Mouse (Mus musculus): ENCODE measurements around the gene Entpd7. TPM values are rescaled to one million over a fixed set of nuclear protein-coding genes. Genes with fewer than 3 reads are reported as not detected.

Entpd7 gene
- polyA plus RNA-seq, 1 experiment from 2014 or later, result 9.5 TPM

DNA sequence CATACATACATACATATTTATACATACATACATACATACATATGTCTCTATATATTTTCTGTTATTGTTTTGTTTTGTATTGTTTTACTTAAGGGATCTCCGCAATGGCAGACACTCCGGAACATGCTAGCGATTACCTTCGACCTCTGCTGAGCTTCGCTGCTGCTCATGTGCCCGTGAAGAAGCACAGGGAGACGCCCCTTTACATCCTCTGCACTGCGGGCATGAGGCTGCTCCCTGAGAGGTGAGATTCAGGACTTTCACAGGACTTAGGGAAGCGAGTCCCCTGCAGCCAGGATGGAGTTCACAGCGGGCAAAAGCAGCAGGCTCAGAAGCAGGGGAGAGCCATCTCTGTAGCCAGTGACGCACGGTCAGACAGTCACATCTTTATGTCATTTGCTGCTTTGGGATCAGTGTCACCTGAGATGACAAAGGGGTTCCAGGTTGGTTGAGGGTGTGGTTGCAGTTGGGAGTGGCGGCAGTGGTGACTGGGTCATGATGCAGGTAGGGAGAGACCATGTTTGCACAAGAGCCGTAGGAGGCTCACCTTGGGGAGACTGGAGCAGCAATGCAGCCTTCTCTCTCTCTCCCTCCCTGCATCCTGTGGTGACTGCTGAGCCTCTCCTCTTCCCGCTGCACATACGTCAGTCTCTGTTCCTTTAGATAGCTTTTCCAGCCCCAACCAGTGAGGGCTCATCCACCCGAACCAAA lies 15.5 kb downstream of the Entpd7 start:
- no peaks in the 10 kb centered on the region for H3K27me3 ChIP-seq (replicated peaks)
- H3K4me3 ChIP-seq (replicated peaks), result no peak overlapping the region
- H3K27ac ChIP-seq (replicated peaks), result no peak overlapping the region
- no peak overlapping the region for H3K9ac ChIP-seq (replicated peaks)
- peaks cover 59% of the 10 kb centered on the region for H3K36me3 ChIP-seq
- ATAC-seq (ENCODE audit: low FRiP score), result no peak
- H3K4me2 ChIP-seq, result no peak overlapping the region
- H3K4me1 ChIP-seq, result no peaks in the 10 kb centered on the region
- no peaks in the 10 kb centered on the region for H3K9me3 ChIP-seq (replicated peaks)
- WGBS, result 92% methylated on average over 17 of the region's 17 CpGs

DNA sequence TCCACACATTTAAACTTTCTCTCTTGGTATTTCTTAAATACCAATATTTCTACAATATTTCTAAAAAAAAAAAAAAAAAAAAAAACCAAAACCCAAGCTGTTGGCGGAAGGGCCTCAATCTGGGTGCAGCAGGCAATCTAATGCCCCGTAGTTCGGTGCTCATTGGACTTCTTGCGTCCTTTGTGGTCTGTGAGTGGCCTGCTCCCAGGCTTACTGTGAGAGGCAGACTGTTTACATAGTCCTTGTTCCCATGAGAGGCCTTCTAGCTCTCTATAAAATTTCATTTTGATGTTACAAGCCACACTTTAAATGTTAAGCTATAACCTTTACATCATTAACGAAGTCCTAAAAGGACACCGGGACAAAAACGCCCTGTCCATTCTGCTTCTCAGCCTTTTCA lies 18.7 kb downstream of the Entpd7 start:
- ATAC-seq (ENCODE audit: low FRiP score), result no peak
- Histone ChIP-seq H3K9ac (replicated peaks) (no peak overlapping the region), H3K9me3 (replicated peaks) (no peaks in the 10 kb centered on the region), H3K4me3 (replicated peaks) (no peak overlapping the region), H3K4me2 (no peak overlapping the region), H3K4me1 (no peaks in the 10 kb centered on the region), H3K27me3 (replicated peaks) (no peaks in the 10 kb centered on the region), H3K27ac (replicated peaks) (no peak overlapping the region), H3K36me3 (peaks cover 46% of the 10 kb centered on the region)
- 85% methylated on average over 7 of the region's 7 CpGs for WGBS

DNA sequence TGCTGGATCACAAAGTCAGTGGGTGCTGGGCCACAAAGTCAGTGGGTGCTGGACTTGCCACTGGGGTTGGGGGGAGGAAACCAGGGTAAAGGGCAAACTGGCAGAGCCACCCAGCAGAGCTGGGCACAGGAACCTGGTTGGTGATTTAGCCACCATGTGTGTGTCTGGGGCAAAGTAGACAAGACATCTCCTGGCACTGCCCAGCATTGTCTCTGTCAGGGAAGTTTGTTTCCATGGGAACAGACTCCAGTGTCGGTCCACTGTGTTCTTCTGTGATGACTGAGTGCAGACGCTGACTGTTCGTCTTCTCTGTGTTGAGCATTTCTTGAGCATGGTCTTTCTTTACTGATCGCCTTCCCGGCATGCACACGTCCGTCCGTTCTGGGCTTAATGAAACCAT lies 19.8 kb downstream of the Entpd7 start:
- H3K36me3 ChIP-seq, result peaks cover 42% of the 10 kb centered on the region
- H3K27ac ChIP-seq (replicated peaks), result no peak overlapping the region
- H3K4me1 ChIP-seq, result no peaks in the 10 kb centered on the region
- H3K27me3 ChIP-seq (replicated peaks), result no peaks in the 10 kb centered on the region
- H3K4me3 ChIP-seq (replicated peaks), result no peak overlapping the region
- no peak for ATAC-seq (ENCODE audit: low FRiP score)
- no peak overlapping the region for H3K4me2 ChIP-seq
- H3K9ac ChIP-seq (replicated peaks), result no peak overlapping the region
- WGBS, result 67% methylated on average over 8 of the region's 8 CpGs
- H3K9me3 ChIP-seq (replicated peaks), result no peaks in the 10 kb centered on the region

DNA sequence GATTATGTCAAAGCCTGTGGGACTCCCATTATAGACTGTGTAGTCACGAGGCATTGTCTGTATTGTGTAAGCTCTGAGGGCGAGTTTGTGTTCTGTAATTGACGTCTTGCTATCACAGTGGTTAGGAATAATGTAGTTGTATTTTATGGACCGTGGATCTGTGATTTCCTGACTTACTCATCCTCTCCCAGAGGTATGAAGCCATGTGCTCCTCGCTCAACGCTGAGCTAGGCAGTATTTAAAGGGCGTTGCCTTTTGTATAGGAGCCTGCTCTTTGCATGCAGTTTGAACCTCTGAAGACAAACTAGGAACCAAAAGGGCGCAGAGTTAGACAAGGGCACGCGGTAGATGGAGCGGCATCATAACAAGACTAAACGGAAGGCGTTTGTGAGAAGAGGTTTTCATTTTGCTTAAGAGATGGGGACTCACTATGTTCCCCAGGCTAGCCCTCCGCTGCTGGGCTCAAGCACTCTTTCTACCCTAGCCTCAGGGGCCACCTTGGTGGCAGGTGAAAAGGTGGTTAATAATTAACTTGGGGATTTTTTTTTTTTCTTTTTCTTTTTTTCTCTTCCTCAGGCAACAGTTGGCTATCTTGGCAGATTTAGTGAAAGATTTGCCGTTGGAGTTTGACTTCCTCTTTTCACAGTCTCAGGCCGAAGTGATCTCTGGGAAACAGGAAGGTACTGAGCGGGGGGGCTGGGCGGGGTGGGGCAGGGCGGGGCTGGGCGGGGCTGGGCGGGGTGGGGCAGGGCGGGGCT lies 21.9 kb downstream of the Entpd7 start:
- 52% methylated on average over 22 of the region's 22 CpGs for WGBS
- H3K4me1 ChIP-seq, result no peaks in the 10 kb centered on the region
- ATAC-seq (ENCODE audit: low FRiP score), result no peak

DNA sequence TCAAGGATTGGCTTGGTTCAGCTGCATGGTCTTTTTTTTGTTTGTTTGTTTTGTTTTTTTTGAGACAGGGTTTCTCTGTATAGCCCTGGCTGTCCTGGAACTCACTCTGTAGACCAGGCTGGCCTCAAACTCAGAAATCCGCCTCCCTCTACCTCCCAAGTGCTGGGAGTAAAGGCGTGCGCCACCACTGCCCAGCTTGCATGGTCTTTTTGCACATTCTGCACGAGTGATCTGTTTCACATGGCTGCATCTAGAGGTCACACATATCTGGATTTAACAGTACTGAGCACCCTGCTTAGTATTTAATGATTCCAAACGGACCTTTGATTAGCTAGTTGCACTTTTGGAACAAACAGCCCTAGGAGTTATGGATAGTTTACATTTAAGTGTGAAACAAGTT lies 22.5 kb downstream of the Entpd7 start:
- no peak overlapping the region for H3K9ac ChIP-seq (replicated peaks)
- H3K4me1 ChIP-seq, result no peaks in the 10 kb centered on the region
- H3K4me3 ChIP-seq (replicated peaks), result no peak overlapping the region
- WGBS, result 77% methylated on average over 5 of the region's 5 CpGs
- H3K36me3 ChIP-seq, result peaks cover 39% of the 10 kb centered on the region
- H3K27me3 ChIP-seq (replicated peaks), result no peaks in the 10 kb centered on the region
- H3K27ac ChIP-seq (replicated peaks), result no peak overlapping the region
- H3K9me3 ChIP-seq (replicated peaks), result no peaks in the 10 kb centered on the region
- ATAC-seq (ENCODE audit: low FRiP score), result no peak
- no peak overlapping the region for H3K4me2 ChIP-seq

More for the DNA sequence above, 21.9 kb downstream of the Entpd7 start:
- H3K36me3 ChIP-seq, result peaks cover 37% of the 10 kb centered on the region
- H3K4me2 ChIP-seq, result no peak overlapping the region
- no peaks in the 10 kb centered on the region for H3K27me3 ChIP-seq (replicated peaks)
- H3K9me3 ChIP-seq (replicated peaks), result no peaks in the 10 kb centered on the region
- no peak overlapping the region for H3K4me3 ChIP-seq (replicated peaks)
- H3K9ac ChIP-seq (replicated peaks), result no peak overlapping the region
- no peak overlapping the region for H3K27ac ChIP-seq (replicated peaks)

DNA sequence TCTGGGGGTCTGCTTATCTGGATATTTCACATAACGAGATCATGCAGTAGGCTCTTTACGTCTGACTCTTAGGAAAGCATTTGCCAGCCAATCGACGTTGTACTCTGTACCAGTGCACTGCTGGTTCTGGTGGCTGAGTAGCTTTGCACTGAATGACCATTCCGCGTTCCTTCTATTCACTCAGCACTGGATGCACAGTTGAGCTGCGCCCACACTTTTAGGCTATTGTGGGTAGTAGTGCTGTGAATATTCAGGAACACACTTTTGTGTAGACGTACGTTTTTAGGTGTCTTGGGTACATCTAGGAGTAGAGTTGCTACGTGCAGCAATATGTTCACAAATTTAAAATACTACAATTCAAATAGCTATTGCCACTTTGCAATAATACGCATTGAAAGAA lies 30.6 kb downstream of the Entpd7 start:
- no peak overlapping the region for H3K4me2 ChIP-seq
- H3K36me3 ChIP-seq, result peaks cover 71% of the 10 kb centered on the region
- H3K9me3 ChIP-seq (replicated peaks), result no peaks in the 10 kb centered on the region
- no peak overlapping the region for H3K27ac ChIP-seq (replicated peaks)
- H3K27me3 ChIP-seq (replicated peaks), result no peaks in the 10 kb centered on the region
- ATAC-seq (ENCODE audit: low FRiP score), result no peak
- H3K9ac ChIP-seq (replicated peaks), result no peak overlapping the region
- 96% methylated on average over 11 of the region's 11 CpGs for WGBS
- no peaks in the 10 kb centered on the region for H3K4me1 ChIP-seq
- H3K4me3 ChIP-seq (replicated peaks), result no peak overlapping the region

DNA sequence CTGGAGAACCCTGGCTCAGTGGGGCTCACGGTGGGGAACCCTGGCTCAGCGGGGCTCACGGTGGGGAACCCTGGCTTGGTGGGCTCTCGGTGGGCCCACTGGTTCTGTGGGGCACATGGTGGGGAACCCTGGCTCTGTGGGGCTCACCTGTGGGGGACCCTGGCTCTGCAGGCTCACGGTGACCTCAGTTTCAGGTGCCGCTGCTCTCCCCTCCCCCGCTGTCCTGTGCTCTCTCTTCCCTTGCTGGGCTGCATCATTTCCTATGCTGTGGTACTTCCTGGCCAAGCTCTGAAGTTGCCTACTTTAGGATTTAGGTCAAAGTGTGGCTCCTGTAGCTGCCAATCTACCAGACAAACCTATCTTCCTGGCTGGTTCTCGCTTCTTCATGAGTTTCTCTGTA lies 33.4 kb downstream of the Entpd7 start:
- no peak overlapping the region for H3K27ac ChIP-seq (replicated peaks)
- H3K9ac ChIP-seq (replicated peaks), result no peak overlapping the region
- H3K4me1 ChIP-seq, result no peaks in the 10 kb centered on the region
- 82% methylated on average over 8 of the region's 8 CpGs for WGBS
- no peaks in the 10 kb centered on the region for H3K9me3 ChIP-seq (replicated peaks)
- no peak overlapping the region for H3K4me3 ChIP-seq (replicated peaks)
- no peak overlapping the region for H3K4me2 ChIP-seq
- no peak for ATAC-seq (ENCODE audit: low FRiP score)
- peaks cover 77% of the 10 kb centered on the region for H3K36me3 ChIP-seq
- no peaks in the 10 kb centered on the region for H3K27me3 ChIP-seq (replicated peaks)

DNA sequence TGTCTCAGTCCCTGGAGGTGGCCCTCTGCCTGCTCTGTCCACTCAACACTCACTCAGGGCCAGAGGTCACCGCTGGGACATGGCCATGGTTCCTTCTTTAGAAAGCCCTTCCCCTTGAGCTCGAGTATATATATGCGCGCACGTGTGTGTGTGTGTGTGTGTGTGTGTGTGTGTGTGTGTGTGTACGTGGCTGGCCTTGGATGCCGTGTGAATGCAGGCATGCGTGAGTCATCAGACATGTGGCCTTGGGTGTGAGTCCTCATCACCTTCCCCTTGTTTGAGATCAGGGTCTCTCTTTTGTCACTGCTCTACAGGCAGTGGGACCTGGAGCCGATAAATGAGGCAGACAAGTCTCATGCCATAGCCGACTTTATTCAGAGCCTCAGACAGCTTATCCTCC lies 34.0 kb downstream of the Entpd7 start:
- ATAC-seq (ENCODE audit: low FRiP score), result no peak
- H3K9me3 ChIP-seq (replicated peaks), result no peaks in the 10 kb centered on the region
- 89% methylated on average over 10 of the region's 10 CpGs for WGBS
- H3K36me3 ChIP-seq, result peaks cover 77% of the 10 kb centered on the region
- no peak overlapping the region for H3K9ac ChIP-seq (replicated peaks)
- no peaks in the 10 kb centered on the region for H3K4me1 ChIP-seq
- H3K27ac ChIP-seq (replicated peaks), result no peak overlapping the region
- no peak overlapping the region for H3K4me2 ChIP-seq
- H3K4me3 ChIP-seq (replicated peaks), result no peak overlapping the region
- no peaks in the 10 kb centered on the region for H3K27me3 ChIP-seq (replicated peaks)

DNA sequence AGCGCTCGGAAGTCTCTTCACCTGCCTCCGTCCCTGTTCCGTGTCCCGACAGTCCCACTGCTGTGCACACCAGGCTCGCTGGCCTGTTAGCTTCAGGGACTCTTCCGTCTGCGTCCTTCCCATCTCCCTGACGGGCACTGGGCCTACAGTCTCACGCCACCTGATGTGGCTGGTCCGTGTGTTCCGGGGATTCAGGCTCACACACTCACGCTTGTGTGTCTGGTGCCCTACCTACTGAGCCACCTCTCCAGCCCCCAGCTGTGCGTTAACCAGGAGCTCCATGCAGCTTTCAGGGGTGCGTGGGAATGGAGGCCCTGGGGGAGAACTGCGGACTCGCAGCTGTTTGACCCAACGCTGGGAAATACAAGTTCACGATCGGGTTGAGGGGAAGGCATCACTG lies 34.7 kb downstream of the Entpd7 start:
- H3K9me3 ChIP-seq (replicated peaks), result no peaks in the 10 kb centered on the region
- H3K4me1 ChIP-seq, result no peaks in the 10 kb centered on the region

DNA sequence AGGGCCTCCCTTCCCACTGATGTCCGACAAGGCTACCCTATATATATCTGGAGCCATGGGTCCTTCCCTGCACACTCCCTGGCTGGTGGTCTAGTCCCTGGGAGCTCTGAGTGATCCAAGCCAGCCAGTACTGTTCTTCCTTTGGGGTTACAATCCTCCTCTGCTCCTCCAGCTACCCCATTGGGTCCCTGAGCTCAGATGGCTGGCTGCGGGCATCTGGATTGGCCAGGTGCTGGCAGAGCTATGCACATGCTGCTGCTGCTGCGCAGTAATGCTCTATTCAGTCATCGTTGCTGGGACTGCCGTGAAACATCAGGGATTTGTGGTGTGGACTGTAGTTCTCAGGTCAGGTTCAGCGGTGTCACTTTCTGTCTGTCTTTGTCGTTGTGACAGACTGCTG lies 35.3 kb downstream of the Entpd7 start:
- H3K9me3 ChIP-seq (replicated peaks), result no peaks in the 10 kb centered on the region
- no peak overlapping the region for H3K4me3 ChIP-seq (replicated peaks)
- WGBS, result 87% methylated on average over 7 of the region's 7 CpGs
- H3K36me3 ChIP-seq, result peaks cover 77% of the 10 kb centered on the region
- no peaks in the 10 kb centered on the region for H3K27me3 ChIP-seq (replicated peaks)
- ATAC-seq (ENCODE audit: low FRiP score), result no peak
- H3K4me2 ChIP-seq, result no peak overlapping the region
- H3K4me1 ChIP-seq, result no peaks in the 10 kb centered on the region
- no peak overlapping the region for H3K9ac ChIP-seq (replicated peaks)
- H3K27ac ChIP-seq (replicated peaks), result no peak overlapping the region

More for the DNA sequence above, 34.7 kb downstream of the Entpd7 start:
- H3K27me3 ChIP-seq (replicated peaks), result no peaks in the 10 kb centered on the region
- ATAC-seq (ENCODE audit: low FRiP score), result no peak
- no peak overlapping the region for H3K9ac ChIP-seq (replicated peaks)
- no peak overlapping the region for H3K4me3 ChIP-seq (replicated peaks)
- H3K4me2 ChIP-seq, result no peak overlapping the region
- peaks cover 77% of the 10 kb centered on the region for H3K36me3 ChIP-seq
- H3K27ac ChIP-seq (replicated peaks), result no peak overlapping the region
- whole genome bisulfite sequencing, result 93% methylated on average over 20 of the region's 20 CpGs

DNA sequence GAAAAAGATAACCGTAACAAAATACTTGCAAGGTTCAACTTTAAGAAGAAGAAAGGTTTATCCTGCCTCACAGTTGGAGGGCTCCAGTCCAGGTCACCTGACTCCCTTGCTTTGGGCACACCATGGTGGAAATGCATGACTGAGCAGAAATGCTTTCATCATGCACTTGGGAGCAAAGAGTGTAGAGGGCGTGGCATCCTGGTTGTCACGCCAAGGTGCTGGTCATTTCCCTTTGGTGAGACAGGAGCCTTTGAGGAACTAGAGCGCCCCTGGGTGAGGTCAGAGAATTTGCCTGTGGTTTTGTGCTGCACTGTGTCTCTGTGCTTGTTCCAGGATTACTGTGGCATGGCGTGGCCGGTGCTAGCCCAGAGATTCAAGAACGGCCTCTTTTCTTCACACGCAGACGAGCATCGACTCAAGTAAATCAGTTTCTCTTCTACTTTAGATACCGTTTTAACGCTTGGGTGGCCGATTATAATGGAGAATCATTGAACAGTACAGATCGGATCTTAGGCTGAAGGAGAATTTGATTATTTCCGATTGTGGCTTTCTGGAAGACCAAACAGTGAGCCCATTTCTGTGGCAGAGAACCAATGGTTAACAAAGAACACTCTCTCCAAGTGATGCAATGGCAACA lies 37.2 kb downstream of the Entpd7 start:
- no peak overlapping the region for H3K27ac ChIP-seq (replicated peaks)
- no peak overlapping the region for H3K4me3 ChIP-seq (replicated peaks)
- no peak overlapping the region for H3K4me2 ChIP-seq
- H3K36me3 ChIP-seq, result peaks cover 63% of the 10 kb centered on the region
- no peak for ATAC-seq (ENCODE audit: low FRiP score)
- H3K9me3 ChIP-seq (replicated peaks), result no peaks in the 10 kb centered on the region
- H3K4me1 ChIP-seq, result no peaks in the 10 kb centered on the region
- H3K27me3 ChIP-seq (replicated peaks), result no peaks in the 10 kb centered on the region
- no peak overlapping the region for H3K9ac ChIP-seq (replicated peaks)
- 72% methylated on average over 15 of the region's 15 CpGs for WGBS

All from neural tube, embryonic 15.5 days (tissue).